Mouse (Mus musculus) ES-Bruce4 (cell line): Measurements from ENCODE around the gene Zfp362.

Experiments
- CTCF ChIP-seq: IDR thresholded peaks from one replicate; pipeline ENCODE4 v1.8.1; 2011; ENCODE audit warnings: low read depth, low read length
- EP300 ChIP-seq: IDR thresholded peaks from 2 replicates; pipeline ENCODE4 v1.6.1; 2011; ENCODE audit warnings: low read depth, low read length; ENCODE audit not compliant: insufficient read depth
- POLR2A ChIP-seq: IDR thresholded peaks from one replicate; pipeline ENCODE4 v1.8.1; 2011; ENCODE audit warnings: low read length; ENCODE audit not compliant: insufficient read depth

- TF ChIP-seq POLR2A, result no peak
- no peak for TF ChIP-seq EP300
- no peak for TF ChIP-seq CTCF
These were observed 53.7 kb downstream of the Zfp362 start for GRCm38 (mm10) chr4:128752031-128752757.
